Mouse (Mus musculus) monocyte, adult 2 months (primary cell): ENCODE measurements at regions not wholly inside any gene's neighbourhood (a gene's known extent, or its start where the extent isn't known, plus 50 kb on each side); places are given as distances from the start of the nearest gene placed in this dataset.
A peak's percentile ranks its signal among the peaks of the same experiment; 100 is the strongest.

Source experiments
- DNase-seq, 2 experiments: peaks; one replicate each; pipeline ENCODE4 v3.0.0; 2022; ENCODE audit warnings: low spot score in 2 of 2, low read depth in 1 of 2

DNA sequence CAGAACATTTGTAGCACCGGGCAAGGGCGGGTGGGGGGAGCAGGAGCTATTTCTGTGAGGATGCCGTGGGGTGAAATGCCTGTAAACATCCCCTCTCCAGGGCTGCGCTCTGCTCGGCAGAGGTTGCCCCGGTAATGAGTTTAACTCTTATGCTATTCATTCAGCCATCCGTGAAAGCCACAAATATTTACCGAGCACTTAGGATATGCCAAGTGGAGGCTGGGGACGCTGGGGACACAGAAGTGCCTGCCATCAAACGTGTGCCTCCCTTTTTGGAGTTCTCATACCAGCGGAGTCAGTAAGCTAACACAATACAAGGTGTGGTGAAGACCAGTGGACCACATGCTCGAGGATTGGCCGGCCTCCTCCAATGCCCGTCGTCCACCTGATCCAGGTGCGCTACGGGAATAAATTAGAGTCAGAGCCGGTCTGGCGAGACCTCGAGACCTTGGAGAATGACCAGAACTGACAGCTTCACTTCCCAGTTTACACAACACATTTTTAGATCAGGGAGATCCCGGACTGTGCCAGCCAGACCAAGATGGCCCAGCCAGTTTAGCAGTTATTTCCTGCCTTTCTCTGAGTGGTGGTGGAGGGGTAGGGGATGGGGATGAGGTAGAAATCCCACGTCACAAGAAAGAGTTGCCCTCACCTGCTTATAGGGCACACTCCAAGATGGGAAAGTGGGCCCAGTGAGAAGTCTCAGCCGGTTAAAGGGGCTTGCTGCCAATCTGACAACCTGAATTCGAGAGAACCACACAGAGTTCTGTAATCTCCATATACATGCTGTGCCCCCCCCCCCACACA is 134.4 kb downstream of the 2410131K14Rik start:
- DNase-seq: no peak

GRCm38 (mm10) chr5:118380052-118380421 is 135.0 kb downstream of the 2410131K14Rik start:
- DNase-seq: no peak

DNA sequence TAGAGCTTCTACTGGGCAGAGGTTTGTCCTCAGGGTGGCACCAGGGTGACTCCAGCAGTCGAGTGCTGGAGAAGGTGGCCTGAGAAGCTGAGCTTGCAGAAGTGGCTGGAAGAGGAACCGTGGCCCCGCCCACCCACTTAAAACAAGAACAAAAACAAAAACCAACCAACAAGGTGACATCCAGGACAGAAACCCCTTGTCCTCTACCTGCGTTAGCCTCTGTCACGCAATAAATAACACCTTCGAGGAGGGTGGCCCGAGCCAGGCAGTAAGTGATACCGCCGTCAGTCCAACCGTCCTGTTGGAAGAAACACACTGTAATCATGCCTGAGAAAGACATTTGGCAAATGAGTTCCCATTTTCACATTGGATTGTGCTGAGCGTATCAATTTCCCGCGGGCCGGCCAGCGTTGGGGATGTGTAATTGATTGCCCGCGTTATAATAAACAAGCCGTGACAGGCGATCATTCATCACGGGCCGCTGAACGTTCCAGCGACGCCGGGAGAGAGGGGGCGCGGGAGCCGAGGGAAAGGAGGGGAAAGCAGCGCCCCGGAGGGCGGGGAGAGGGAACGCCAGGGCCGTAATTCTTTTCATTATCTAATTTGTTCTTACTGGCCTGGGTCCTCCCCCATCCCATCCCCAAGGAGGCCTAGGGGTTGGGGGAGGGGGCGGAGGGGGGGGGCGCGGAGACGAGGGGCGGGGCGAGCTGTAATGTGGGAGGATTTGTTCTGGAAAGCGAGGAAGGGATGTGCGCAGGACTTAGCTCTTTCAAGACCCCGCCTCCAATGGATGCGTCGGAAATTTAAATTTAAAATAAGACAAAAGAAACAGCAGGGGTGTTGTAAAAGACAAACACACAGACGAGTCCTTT is 135.6 kb downstream of the 2410131K14Rik start:
- peak; percentile 32 to 77 for DNase-seq

DNA sequence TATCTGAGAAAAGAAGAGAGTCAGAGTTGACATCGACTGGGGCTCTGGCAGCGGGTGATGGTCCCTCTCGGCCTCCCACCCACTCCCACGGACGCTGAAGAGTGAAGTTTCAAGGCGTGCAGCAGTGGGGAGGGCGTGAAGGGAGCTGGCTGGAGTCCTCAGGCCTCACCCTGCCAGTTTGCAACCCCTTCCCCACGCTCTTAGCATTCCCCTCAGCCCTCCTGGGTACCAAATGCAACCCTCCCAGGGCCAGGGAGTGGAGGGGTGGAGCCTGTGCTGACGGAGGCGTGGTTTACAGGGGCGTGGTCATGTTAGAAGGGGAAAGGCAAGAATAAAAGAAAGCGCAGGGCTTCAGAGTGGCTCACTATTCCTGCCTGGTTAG is 136.3 kb downstream of the 2410131K14Rik start:
- DNase-seq: peak; percentile 42 to 82

DNA sequence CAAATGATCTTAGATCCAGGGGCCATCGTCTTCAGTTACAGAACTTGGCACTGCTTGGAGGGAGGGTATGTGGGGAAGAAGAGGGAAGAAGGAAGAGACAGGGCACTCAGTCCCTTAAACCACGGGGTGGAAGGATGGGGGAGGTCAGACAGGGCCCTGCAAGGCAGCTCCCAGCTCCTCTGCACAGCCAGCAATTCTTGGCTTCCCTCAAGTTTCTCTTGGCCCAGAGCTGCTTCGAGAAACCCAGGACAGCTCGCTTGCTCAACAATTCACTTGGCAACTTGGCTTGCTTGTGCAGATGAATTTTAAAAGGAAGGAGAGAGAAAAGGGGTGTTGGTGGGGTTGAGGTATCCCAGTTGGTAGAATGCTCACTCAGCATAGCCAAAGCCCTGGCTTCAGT is 141.1 kb downstream of the 2410131K14Rik start:
- DNase-seq: no peak

DNA sequence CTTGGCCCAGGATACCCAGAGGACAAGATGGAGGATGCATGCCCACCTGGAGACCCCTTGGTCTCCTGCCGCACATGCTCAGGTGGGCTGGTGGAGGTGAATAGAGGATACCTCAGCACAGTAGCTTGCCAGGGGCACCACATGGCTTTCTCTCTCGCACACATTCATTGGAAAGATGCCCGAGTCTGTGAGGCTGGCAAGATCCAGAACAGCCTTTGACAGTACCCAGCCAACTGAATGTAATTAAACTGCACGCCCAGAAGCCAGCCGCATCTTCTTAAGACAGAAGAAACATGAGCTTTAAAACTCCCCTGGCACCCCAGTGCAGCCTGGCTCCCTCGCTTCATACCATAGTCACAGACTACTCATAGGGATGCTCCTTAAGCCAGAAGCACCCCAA is 143.4 kb downstream of the 2410131K14Rik start:
- DNase-seq: no peak

GRCm38 (mm10) chr5:118390691-118391373 is 145.8 kb downstream of the 2410131K14Rik start:
- no peak for DNase-seq

DNA sequence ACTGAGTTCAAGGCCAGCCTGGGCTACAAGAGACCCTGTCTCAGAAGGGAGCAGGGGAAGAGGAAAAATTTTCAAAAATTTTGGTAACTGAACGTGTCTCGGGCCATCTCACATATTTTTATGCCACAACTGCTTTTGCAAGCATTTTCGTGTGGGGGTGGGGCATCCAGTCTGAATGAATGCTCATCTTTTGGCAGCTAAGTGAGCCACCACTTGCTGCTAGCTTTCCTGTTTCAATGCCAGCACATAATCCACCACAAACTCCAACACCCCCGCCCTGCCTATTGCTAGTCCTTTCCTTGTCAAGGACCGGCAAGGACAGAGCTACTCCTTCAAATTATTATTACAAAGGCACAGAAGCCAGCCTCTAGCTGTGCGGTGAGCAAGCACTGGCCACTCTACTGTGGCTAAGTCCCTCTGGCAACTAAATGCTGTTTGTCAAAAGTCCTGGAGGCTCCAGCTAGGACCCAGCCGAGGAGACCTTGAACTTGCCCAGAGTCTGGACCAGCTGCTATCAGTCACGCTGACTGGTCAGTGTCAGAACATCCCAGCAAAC is 148.0 kb downstream of the 2410131K14Rik start:
- no peak for DNase-seq

GRCm38 (mm10) chr5:118394051-118394450 is 149.0 kb downstream of the 2410131K14Rik start:
- no peak for DNase-seq

GRCm38 (mm10) chr5:118396004-118396725 is 151.1 kb downstream of the 2410131K14Rik start:
- DNase-seq: no peak

- DNase-seq: no peak
Observed at GRCm38 (mm10) chr5:118400926-118401325, 155.9 kb downstream of the 2410131K14Rik start.

DNA sequence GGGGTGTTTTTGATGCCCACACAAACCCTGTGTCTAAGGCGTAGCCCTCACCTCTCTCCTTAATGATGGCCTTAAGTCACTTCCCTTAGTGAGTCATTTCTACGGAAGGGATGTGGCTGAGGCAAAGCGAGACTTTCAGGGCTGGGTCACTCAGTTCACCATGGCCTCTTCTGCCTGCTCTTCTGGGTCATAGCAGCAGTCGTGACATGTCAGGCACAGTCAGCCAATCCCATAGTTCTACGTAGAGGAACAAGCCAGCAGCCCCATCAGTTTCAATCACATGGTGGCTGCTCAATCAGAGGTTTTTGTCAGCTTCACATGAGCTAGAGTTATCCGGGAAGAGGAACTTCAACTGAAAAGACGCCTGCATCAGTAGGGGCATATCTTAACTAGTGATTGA is 156.1 kb upstream of the Med13l start:
- peak; percentile 77 to 91 for DNase-seq

DNA sequence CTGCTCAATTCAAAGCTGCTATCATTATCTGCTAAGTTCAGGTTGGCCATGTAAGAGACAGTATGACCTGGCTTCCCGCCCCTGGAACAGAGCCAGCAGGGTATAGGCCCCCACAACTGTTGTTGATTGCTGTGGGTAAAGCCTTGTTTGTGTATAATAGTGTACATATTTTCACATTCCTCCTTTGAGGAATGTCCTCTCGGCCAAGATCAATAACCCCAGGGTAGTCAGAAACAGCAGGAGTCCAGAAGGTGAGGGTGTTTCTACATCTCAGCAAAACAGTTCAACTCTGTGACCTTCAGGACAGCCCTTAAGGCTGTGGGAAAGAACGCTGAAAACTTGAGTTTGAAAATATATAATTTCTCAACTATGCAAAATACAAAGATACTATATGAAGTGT is 155.1 kb upstream of the Med13l start:
- DNase-seq: no peak

- DNase-seq: no peak
Observed at GRCm38 (mm10) chr5:118407451-118407850, 153.0 kb upstream of the Med13l start.

GRCm38 (mm10) chr5:118407973-118408372 is 152.5 kb upstream of the Med13l start:
- peak in 1 of 2 experiments; percentile 14 for DNase-seq

- no peak for DNase-seq
Observed at GRCm38 (mm10) chr5:118408826-118409225, 151.7 kb upstream of the Med13l start.

DNA sequence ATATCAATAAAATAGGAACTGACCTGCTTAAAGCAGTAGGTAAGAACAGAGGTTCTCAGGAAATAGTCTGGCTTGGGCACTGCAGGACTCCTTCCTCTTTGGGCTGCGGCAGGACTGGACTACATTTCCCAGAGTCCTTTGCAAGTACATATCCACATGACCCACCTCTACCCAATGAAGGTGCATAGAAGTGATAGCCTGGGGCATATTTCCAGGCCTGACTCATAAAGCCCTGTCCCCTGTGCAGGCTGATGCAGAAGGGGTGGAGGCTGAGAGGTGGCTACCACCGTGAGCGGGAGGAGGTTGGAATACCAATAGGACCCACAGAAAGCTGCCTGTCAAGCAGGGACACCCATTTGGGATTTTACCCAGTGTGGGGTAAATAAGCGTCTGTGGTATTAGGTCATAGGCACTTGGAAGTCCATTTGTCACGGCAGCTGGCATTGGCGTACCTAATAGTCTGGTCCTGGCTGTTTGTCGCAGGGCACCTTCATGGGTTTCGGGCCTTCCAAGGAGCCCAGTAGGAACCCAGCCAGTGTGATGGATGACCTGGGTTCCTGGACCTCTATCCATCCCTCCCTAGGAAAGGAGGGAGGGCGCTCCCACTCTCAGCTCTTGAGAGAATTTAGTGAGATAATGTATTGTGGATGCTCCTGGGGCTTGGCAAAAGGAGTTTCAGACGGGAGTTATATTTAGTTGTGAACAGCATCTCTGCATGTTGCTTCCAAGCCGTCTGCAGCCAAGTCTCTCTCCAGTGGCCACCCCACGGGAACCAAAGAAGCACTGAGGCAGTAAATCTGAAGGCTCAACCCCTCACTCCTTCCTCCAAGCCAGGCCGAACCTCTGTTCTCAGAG is 146.8 kb upstream of the Med13l start:
- DNase-seq: peak; percentile 35 to 41

DNA sequence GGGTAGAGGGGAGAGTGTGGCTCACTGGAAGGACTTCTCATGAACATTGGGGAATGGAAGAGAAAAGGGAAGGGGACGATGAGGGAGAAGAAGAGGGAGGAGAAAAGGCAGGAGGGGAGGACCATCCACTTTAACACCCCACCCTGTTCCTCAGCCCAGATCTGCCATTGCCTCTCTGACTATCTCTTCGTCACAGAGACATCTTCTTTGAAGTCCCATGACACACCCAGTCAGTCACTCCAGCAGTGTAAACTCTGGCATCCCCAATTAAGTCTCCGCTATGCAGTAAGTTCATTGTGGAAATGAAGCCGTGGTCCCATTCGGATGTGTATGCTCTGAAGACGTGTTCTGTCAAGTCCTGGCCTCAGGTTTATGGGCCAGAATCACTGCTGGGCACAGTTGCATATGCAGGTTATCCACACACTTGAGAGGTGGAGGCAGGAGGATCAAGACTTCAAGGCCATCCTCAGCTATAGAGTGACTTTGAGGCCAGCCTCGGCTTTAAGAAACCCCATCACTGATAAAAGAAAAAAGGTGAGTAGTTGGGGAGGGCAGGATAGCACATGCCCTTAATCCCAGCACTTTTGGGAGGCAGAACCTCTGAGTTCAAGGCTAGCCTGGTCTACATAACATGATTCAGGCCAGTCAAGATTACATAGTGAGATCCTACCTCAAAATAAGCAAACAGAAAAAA is 141.0 kb upstream of the Med13l start:
- DNase-seq: no peak
